Mouse (Mus musculus) stomach, postnatal 0 days (tissue): Measurements from ENCODE around the gene Ndnf.

Source experiments
- CTCF ChIP-seq: IDR thresholded peaks from 2 replicates; pipeline ENCODE4 v1.5.1; 2016; ENCODE audit warnings: antibody characterized with exemption, low read depth, mild to moderate bottlenecking, moderate library complexity
- EP300 ChIP-seq: optimal IDR thresholded peaks from 2 replicates; pipeline ENCODE3; 2016; ENCODE audit warnings: antibody characterized with exemption

DNA sequence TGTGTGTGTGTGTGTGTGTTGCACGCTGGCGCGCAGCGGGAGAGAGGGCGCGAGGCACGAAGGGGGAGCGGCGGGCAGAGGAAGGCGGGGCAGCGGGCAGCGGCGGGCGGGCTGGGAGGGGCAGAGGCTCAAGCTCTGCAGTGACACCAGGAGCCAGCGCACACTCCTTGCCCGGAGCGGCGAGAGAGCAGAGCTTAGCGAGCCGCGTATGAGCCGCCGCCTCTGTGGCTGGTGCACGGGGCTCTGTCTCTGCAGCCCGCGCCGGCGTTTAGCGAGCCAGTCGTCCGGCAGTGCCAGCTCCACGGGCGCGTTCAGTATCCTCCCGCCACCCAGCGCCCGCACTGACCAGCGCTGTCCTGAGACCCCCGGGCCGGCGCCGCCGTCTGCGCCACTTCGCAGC, at the start of gene Ndnf:
- 0 out of 2 replicates have a peak, but pooled peaks have one; percentile 7 for TF ChIP-seq CTCF
- no peak for TF ChIP-seq EP300
